Mouse (Mus musculus) hindbrain, embryonic 11.5 days (tissue): ENCODE results near the gene Gm20388. TPM values are rescaled to one million over a fixed set of nuclear protein-coding genes. Genes with fewer than 3 reads are reported as not detected.
A peak's percentile ranks its signal among the peaks of the same experiment; 100 is the strongest.

Experiments
- ATAC-seq: fragments of 200-750 bp; cut with Nextera tagmentation; 2 replicates; pipeline ENCODE4 v1.8.0; 2017; ENCODE audit warnings: mild to moderate bottlenecking, moderate TSS enrichment, moderate library complexity; ENCODE audit not compliant: low FRiP score
- DNase-seq: peaks from one replicate; pipeline ENCODE4 v3.0.0-alpha.2; 2015; ENCODE audit warnings: low spot score
- H3K27ac ChIP-seq: fragments of 300-500 bp; sonication (generic); 2 replicates; pipeline ENCODE4 v1.5.1; 2014; ENCODE audit warnings: mild to moderate bottlenecking, low read depth, low read length
- H3K27me3 ChIP-seq: fragments of 300-500 bp; sonication (generic); 2 replicates; pipeline ENCODE4 v1.6.1; 2014; ENCODE audit warnings: mild to moderate bottlenecking, low read length, moderate library complexity, mixed read lengths; ENCODE audit not compliant: control insufficient read depth, insufficient read depth
- H3K36me3 ChIP-seq: fragments of 300-500 bp; sonication (generic); 2 replicates; pipeline ENCODE4 v1.6.1; 2014; ENCODE audit warnings: mild to moderate bottlenecking, low read length, moderate library complexity, mixed read lengths; ENCODE audit not compliant: control insufficient read depth, insufficient read depth
- H3K4me1 ChIP-seq: fragments of 300-500 bp; sonication (generic); replicated peaks from 2 replicates; pipeline ENCODE4 v1.6.1; 2014; ENCODE audit warnings: low read length, mixed read lengths; ENCODE audit not compliant: control insufficient read depth, insufficient read depth
- H3K4me2 ChIP-seq: fragments of 300-500 bp; sonication (generic); replicated peaks from 2 replicates; pipeline ENCODE4 v1.6.1; 2014; ENCODE audit warnings: mild to moderate bottlenecking, low read depth, low read length
- H3K4me3 ChIP-seq: fragments of 300-500 bp; sonication (generic); 2 replicates; pipeline ENCODE4 v1.5.1; 2014; ENCODE audit warnings: low read depth, low read length
- H3K9ac ChIP-seq: fragments of 300-500 bp; sonication (generic); 2 replicates; pipeline ENCODE4 v1.6.1; 2014; ENCODE audit warnings: low read depth, low read length
- H3K9me3 ChIP-seq: fragments of 300-500 bp; sonication (generic); 2 replicates; pipeline ENCODE4 v1.6.1; 2016; ENCODE audit warnings: low read length; ENCODE audit not compliant: control insufficient read depth
- WGBS: fragments of 180-500 bp; shearing (Covaris S2); extraction: QIAGEN DNeasy Blood & Tissue Kit; methylation state at CpG from one replicate; pipeline ENCODE4 v1.1.7; 2014; 5-methylcytosine and 5-hydroxymethylcytosine counted together
- polyA plus RNA-seq: library from polyadenylated mRNA; unstranded; fragments of >200 nt; fragmentation: Nextera tagmentation; extraction: Ambion mirVana; gene quantifications from 2 replicates; pipeline ENCODE4 v1.2.1, GENCODE M21; 2014

The Gm20388 gene
- polyA plus RNA-seq, 1 experiment from 2014 or later = 11.8 TPM

GRCm38 (mm10) chr8:120633665-120634271, 723.1 kb downstream of the Gm20388 start:
- Histone ChIP-seq H3K4me3 (peak overlapping the region; percentile 49), H3K4me2 (peak overlapping the region; percentile 98), H3K4me1 (peaks cover 9% of the 10 kb centered on the region; the same call in 1 of the 2 replicates), H3K9ac (peak overlapping the region; percentile 57; the same call in 1 of the 2 replicates), H3K9me3 (no peaks in the 10 kb centered on the region), H3K27me3 (peaks cover 15% of the 10 kb centered on the region), H3K27ac (no peak overlapping the region), H3K36me3 (no peaks in the 10 kb centered on the region)
- 1% methylated on average over 29 of the region's 44 CpGs for WGBS
- peak; percentile 48 for DNase-seq
- peak; percentile 41 for ATAC-seq

DNA sequence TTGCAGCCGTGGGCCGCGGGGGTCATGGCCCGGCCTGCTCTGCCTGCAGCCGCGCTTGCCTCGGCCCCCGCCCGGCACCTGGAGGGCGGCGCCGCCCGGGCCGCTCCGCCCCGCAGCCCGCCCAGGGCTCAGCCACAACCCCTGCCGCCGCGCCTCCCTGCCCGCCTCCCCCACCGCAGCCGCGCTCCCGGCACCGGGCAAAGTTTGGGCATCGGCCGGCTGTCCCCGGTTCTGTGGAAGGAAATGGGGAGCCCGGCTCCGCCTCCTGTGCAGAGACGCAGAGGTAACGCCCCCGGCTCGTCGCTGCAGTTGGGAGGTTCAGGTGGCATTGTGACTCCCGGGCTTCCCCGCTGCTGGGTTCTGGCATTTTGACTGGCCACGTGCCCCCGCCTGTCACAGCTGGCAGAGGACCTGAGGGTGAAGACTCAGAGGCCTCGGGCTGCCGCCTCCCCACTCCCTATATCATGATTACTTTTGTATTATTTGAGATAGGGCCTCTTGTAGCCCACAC, 723.7 kb downstream of the Gm20388 start:
- WGBS = 0% methylated on average over 35 of the region's 42 CpGs
- Histone ChIP-seq H3K9me3 (no peaks in the 10 kb centered on the region), H3K4me3 (peak overlapping the region; percentile 49), H3K27ac (no peak overlapping the region), H3K4me2 (peak overlapping the region; percentile 98), H3K36me3 (no peaks in the 10 kb centered on the region), H3K27me3 (peaks cover 15% of the 10 kb centered on the region), H3K4me1 (peaks cover 9% of the 10 kb centered on the region; the same call in 1 of the 2 replicates), H3K9ac (peak overlapping the region; percentile 57; the same call in 1 of the 2 replicates)
- DNase-seq (peak; percentile 39), ATAC-seq (no peak)

DNA sequence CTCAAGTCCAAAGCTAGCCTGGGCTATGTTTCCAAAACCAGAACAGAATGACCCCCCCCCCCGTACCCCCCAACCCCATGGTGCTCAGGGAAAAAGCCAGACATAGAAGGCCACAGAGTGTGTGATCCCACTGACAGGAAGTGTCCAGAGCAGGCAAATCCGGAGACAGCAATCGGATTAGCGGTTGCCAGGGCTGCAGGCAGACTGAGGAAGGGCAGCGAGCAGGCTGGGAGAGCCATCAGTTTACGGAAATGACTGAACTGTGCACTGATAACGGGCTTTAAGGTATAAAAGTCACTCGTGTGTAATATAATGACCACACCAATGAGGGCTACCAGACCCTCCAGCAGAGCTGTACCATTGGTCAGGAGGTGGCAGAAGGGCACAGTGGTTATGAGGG, 730.6 kb downstream of the Gm20388 start:
- Histone ChIP-seq H3K4me3 (no peak overlapping the region), H3K36me3 (no peaks in the 10 kb centered on the region), H3K9me3 (no peaks in the 10 kb centered on the region), H3K27ac (no peak overlapping the region), H3K4me2 (no peak overlapping the region), H3K4me1 (no peaks in the 10 kb centered on the region), H3K27me3 (no peaks in the 10 kb centered on the region), H3K9ac (no peak overlapping the region)
- DNase-seq (no peak), ATAC-seq (no peak)
- 48% methylated on average over 8 of the region's 8 CpGs for WGBS

DNA sequence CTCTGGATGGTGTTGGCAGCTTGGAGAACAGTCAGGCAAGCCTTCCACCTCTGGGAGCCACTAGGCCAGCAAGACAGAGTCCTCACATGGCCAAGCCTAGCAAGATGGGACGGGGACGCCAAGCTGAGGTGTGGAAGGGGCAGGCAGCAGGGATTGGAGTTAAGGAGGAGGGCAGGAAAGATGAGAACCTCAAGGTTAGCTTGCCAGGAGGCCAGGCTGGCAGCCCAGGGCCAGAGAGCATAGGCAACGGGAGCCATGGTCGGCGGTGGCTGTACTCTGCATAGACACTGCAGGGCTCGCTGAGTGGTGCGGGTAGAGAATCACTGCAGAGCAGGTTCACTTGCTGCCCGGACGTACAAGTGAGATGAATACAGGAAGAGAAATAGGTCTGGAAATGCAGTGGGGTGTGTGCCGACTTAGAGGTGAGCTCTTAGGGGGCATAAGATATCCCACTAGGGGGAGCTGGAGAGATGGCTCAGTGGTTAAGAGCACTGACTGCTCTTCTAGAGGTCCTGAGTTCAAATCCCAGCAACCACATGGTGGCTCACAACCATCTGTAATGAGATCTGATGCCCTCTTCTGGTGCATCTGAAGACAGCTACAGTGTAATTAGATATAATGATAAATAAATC, 731.5 kb downstream of the Gm20388 start:
- Histone ChIP-seq H3K4me2 (no peak overlapping the region), H3K4me1 (no peaks in the 10 kb centered on the region)

DNA sequence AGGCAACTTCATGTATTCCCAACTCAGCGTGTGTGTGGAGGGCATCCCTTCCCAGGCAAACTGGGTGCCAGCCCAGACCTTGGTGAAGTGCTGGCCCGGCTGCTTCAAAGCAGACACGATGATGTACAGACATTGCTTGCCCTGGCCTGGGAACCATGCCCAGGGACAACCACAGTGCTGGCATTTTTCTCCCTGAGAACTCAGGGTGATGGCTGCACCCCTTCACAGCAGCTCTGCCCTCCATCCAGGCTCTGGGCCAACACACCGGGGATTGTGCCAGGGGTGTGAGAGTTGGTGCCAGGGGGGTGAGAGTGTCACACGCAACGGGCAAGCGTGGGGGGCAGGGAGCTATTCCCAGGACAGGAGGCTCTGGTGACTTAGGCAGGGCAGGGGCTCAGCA, 734.0 kb downstream of the Gm20388 start:
- no peak overlapping the region for H3K4me2 ChIP-seq
- ATAC-seq = no peak
- 86% methylated on average over 7 of the region's 7 CpGs for WGBS

More for the DNA sequence above, 731.5 kb downstream of the Gm20388 start:
- WGBS = 80% methylated on average over 10 of the region's 10 CpGs
- DNase-seq (no peak), ATAC-seq (no peak)
- Histone ChIP-seq H3K4me3 (no peak overlapping the region), H3K36me3 (no peaks in the 10 kb centered on the region), H3K27ac (no peak overlapping the region), H3K9ac (no peak overlapping the region), H3K27me3 (no peaks in the 10 kb centered on the region), H3K9me3 (no peaks in the 10 kb centered on the region)

DNA sequence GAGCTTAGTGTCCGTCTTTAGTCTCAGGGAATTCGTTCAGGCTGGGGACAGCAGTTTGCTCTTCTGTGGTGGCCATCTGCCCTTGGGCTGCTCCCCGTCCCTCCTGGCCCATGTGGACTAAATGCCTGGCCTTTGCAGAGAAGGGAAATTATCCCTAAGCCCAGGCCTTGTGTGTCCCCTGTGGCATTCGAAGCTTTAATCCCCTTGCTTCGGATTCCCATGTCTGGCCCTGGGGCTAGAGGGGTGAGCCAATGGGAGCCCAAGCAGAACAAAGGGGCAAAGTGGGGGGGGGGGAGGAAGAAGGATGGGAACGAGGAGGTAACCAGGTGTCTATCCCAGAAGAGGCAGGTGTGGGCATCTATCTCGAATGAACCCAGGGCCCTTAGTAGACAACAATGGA, 736.9 kb downstream of the Gm20388 start, which contains the start of gene 1190005I06Rik:
1190005I06Rik (minus strand) TSS at position 101 of the 400 bp plus-strand sequence.
- H3K27ac ChIP-seq = no peak within 1 kb of the TSS
- no peak for ATAC-seq
- 60% methylated on average over 7 of the region's 7 CpGs for WGBS

More for the DNA sequence above, 734.0 kb downstream of the Gm20388 start:
- H3K4me1 ChIP-seq = no peaks in the 10 kb centered on the region
- DNase-seq = no peak
- H3K27me3 ChIP-seq = no peaks in the 10 kb centered on the region
- no peaks in the 10 kb centered on the region for H3K9me3 ChIP-seq
- no peak overlapping the region for H3K9ac ChIP-seq
- H3K27ac ChIP-seq = no peak overlapping the region
- no peaks in the 10 kb centered on the region for H3K36me3 ChIP-seq
- no peak overlapping the region for H3K4me3 ChIP-seq

GRCm38 (mm10) chr8:120656322-120657052, 745.8 kb downstream of the Gm20388 start:
- Histone ChIP-seq H3K36me3 (no peaks in the 10 kb centered on the region), H3K27ac (no peak overlapping the region), H3K4me1 (no peaks in the 10 kb centered on the region), H3K27me3 (no peaks in the 10 kb centered on the region), H3K9ac (no peak overlapping the region), H3K4me2 (no peak overlapping the region), H3K9me3 (no peaks in the 10 kb centered on the region), H3K4me3 (no peak overlapping the region)
- no peak for ATAC-seq
- no peak for DNase-seq
- WGBS = 88% methylated on average over 7 of the region's 7 CpGs

More for the DNA sequence above, 736.9 kb downstream of the Gm20388 start, which contains the start of gene 1190005I06Rik:
- Histone ChIP-seq H3K9me3 (no peaks in the 10 kb centered on the region), H3K4me3 (no peak within 1 kb of the TSS), H3K27me3 (no peaks in the 10 kb centered on the region), H3K9ac (no peak within 1 kb of the TSS), H3K4me2 (no peak within 1 kb of the TSS), H3K36me3 (no peaks in the 10 kb centered on the region), H3K4me1 (no peaks in the 10 kb centered on the region)
- DNase-seq = no peak

- H3K9me3 ChIP-seq = no peaks in the 10 kb centered on the region
- ATAC-seq (no peak), DNase-seq (no peak)
- 93% methylated on average over 8 of the region's 8 CpGs for WGBS
- H3K27ac ChIP-seq = no peak overlapping the region
- no peaks in the 10 kb centered on the region for H3K36me3 ChIP-seq
- no peak overlapping the region for H3K9ac ChIP-seq
- H3K4me1 ChIP-seq = no peaks in the 10 kb centered on the region
- no peaks in the 10 kb centered on the region for H3K27me3 ChIP-seq
- no peak overlapping the region for H3K4me3 ChIP-seq
- no peak overlapping the region for H3K4me2 ChIP-seq
Measured at GRCm38 (mm10) chr8:120657415-120657814, 746.8 kb downstream of the Gm20388 start.
